Mouse (Mus musculus) myocyte (in vitro differentiated cells): Measurements from ENCODE around the gene Ank.

Source experiments
- CEBPB ChIP-seq: IDR thresholded peaks from 2 replicates; pipeline ENCODE4 v1.6.1; 2011; ENCODE audit warnings: mild to moderate bottlenecking, moderate library complexity; ENCODE audit not compliant: poor library complexity, insufficient read depth, severe bottlenecking
- E2F4 ChIP-seq: IDR thresholded peaks from one replicate; pipeline ENCODE4 v1.6.1; 2011; ENCODE audit warnings: mild to moderate bottlenecking, control low read depth, moderate library complexity; ENCODE audit not compliant: insufficient read depth
- MAX ChIP-seq: IDR thresholded peaks from one replicate; pipeline ENCODE4 v1.6.1; 2011; ENCODE audit warnings: low read depth, mild to moderate bottlenecking, control low read depth
- MYOD1 ChIP-seq, 3 experiments: IDR thresholded peaks; one replicate each; pipeline ENCODE4 v1.6.1; 2011; ENCODE audit warnings: control low read depth in 2 of 3, low read depth in 2 of 3, mild to moderate bottlenecking in 2 of 3, moderate library complexity in 1 of 3; ENCODE audit not compliant: insufficient read length in 2 of 3, control insufficient read depth in 1 of 3
- MYOG ChIP-seq, 3 experiments: IDR thresholded peaks; one replicate each; pipeline ENCODE4 v1.6.1; 2011; ENCODE audit warnings: control low read depth in 2 of 3, low read depth in 2 of 3, mild to moderate bottlenecking in 2 of 3; ENCODE audit not compliant: insufficient read length in 2 of 3, control insufficient read depth in 1 of 3, insufficient read depth in 1 of 3
- POLR2A ChIP-seq: IDR thresholded peaks from one replicate; pipeline ENCODE4 v1.6.1; 2011; ENCODE audit warnings: low read depth, mild to moderate bottlenecking, control low read depth, moderate library complexity; ENCODE audit not compliant: insufficient read length
- POLR2AphosphoS2 ChIP-seq: IDR thresholded peaks from one replicate; pipeline ENCODE4 v1.6.1; 2011; ENCODE audit warnings: low read depth, control low read depth; ENCODE audit not compliant: insufficient read length
- SRF ChIP-seq: IDR thresholded peaks from one replicate; pipeline ENCODE4 v1.6.1; 2011; ENCODE audit warnings: low read depth; ENCODE audit not compliant: control insufficient read depth, insufficient read length
- TCF12 ChIP-seq: IDR thresholded peaks from one replicate; pipeline ENCODE4 v1.6.1; 2011; ENCODE audit warnings: mild to moderate bottlenecking, control low read depth; ENCODE audit not compliant: poor library complexity, insufficient read depth, severe bottlenecking
- TCF3 ChIP-seq: IDR thresholded peaks from one replicate; pipeline ENCODE4 v1.6.1; 2011; ENCODE audit warnings: low read depth, control low read depth; ENCODE audit not compliant: insufficient read length
- USF1 ChIP-seq: IDR thresholded peaks from one replicate; pipeline ENCODE4 v1.6.1; 2011; ENCODE audit warnings: low read depth, mild to moderate bottlenecking, control low read depth, moderate library complexity

- TF ChIP-seq E2F4 = no peak
- no peak for TF ChIP-seq CEBPB
- no peak for TF ChIP-seq POLR2AphosphoS2
- TF ChIP-seq USF1 = no peak
- no peak for TF ChIP-seq TCF12
- no peak for TF ChIP-seq POLR2A
- TF ChIP-seq MAX = no peak
- TF ChIP-seq TCF3 = no peak
- TF ChIP-seq MYOG (IDR thresholded peaks at IDR 0.05; ENCODE audit: control insufficient read depth in 1 of 3, insufficient read depth in 1 of 3, insufficient read length in 2 of 3, low read depth in 2 of 3) = no peak
- TF ChIP-seq SRF = no peak
- no peak for TF ChIP-seq MYOD1 (IDR thresholded peaks at IDR 0.05; ENCODE audit: control insufficient read depth in 1 of 3, insufficient read length in 2 of 3, low read depth in 2 of 3)
Observed at GRCm38 (mm10) chr15:27567356-27567755, 100.9 kb downstream of the Ank start.
